Mouse (Mus musculus) lung, embryonic 14.5 days (tissue): ENCODE data around the gene Mamdc2. TPM values are rescaled to one million over a fixed set of nuclear protein-coding genes. Genes with fewer than 3 reads are reported as not detected.

Source experiments
- ATAC-seq: fragments of 200-750 bp; cut with Nextera tagmentation; 2 replicates; pipeline ENCODE4 v1.8.0; 2017; ENCODE audit warnings: mild to moderate bottlenecking, moderate TSS enrichment, moderate library complexity; ENCODE audit not compliant: insufficient read depth
- DNase-seq: peaks from one replicate; pipeline ENCODE4 v3.0.0-alpha.2; 2015
- H3K27ac ChIP-seq: fragments of 300-500 bp; sonication (generic); 2 replicates; pipeline ENCODE4 v1.5.1; 2014; ENCODE audit warnings: low read depth, mild to moderate bottlenecking, moderate library complexity
- H3K27me3 ChIP-seq: fragments of 300-500 bp; sonication (generic); 2 replicates; pipeline ENCODE4 v1.6.1; 2014; ENCODE audit warnings: low read length, control low read depth; ENCODE audit not compliant: insufficient read depth
- H3K36me3 ChIP-seq: fragments of 300-500 bp; sonication (generic); 2 replicates; pipeline ENCODE4 v1.6.1; 2014; ENCODE audit warnings: control low read depth; ENCODE audit not compliant: insufficient read depth
- H3K4me1 ChIP-seq: fragments of 300-500 bp; sonication (generic); 2 replicates; pipeline ENCODE4 v1.6.1; 2014; ENCODE audit warnings: antibody characterized with exemption, control low read depth; ENCODE audit not compliant: insufficient read depth
- H3K4me2 ChIP-seq: fragments of 300-500 bp; sonication (generic); 2 replicates; pipeline ENCODE4 v1.6.1; 2014; ENCODE audit warnings: mild to moderate bottlenecking
- H3K4me3 ChIP-seq: fragments of 300-500 bp; sonication (generic); 2 replicates; pipeline ENCODE4 v1.5.1; 2014; ENCODE audit warnings: low read depth, low read length
- H3K9ac ChIP-seq: fragments of 300-500 bp; sonication (generic); 2 replicates; pipeline ENCODE4 v1.6.1; 2014
- H3K9me3 ChIP-seq: fragments of 300-500 bp; sonication (generic); 2 replicates; pipeline ENCODE4 v1.6.1; 2016; ENCODE audit warnings: low read depth, low read length, control low read depth
- CTCF ChIP-seq: IDR thresholded peaks from 2 replicates; pipeline ENCODE4 v1.5.1; 2016; ENCODE audit warnings: antibody characterized with exemption, low read depth
- WGBS: fragments of 180-500 bp; shearing (Covaris S2); extraction: QIAGEN DNeasy Blood & Tissue Kit; methylation state at CpG from one replicate; pipeline ENCODE4 v1.1.7; 2014; 5-methylcytosine and 5-hydroxymethylcytosine counted together
- polyA plus RNA-seq: library from polyadenylated mRNA; unstranded; fragments of >200 nt; fragmentation: Nextera tagmentation; extraction: Ambion mirVana; gene quantifications from 2 replicates; pipeline ENCODE4 v1.2.1, GENCODE M21; 2014

The Mamdc2 gene
- polyA plus RNA-seq, 1 experiment from 2014 or later = 3.1 TPM

- no peak for TF ChIP-seq CTCF
- 53% methylated on average over 4 of the region's 4 CpGs for WGBS
- H3K9ac ChIP-seq = no peak overlapping the region
- H3K27me3 ChIP-seq = no peaks in the 10 kb centered on the region
- H3K27ac ChIP-seq = no peak overlapping the region
- 0 out of 2 replicates have a peak, but pooled peaks cover 3% of the 10 kb centered on the region for H3K4me1 ChIP-seq
- H3K4me2 ChIP-seq = no peak overlapping the region
- DNase-seq (no peak), ATAC-seq (no peak)
- no peaks in the 10 kb centered on the region for H3K9me3 ChIP-seq
- no peak overlapping the region for H3K4me3 ChIP-seq
- H3K36me3 ChIP-seq = no peaks in the 10 kb centered on the region
Measured at GRCm38 (mm10) chr19:23360536-23360935, 87.7 kb downstream of the Mamdc2 start.

- Histone ChIP-seq H3K4me1 (peaks cover 16% of the 10 kb centered on the region; the same call in 1 of the 2 replicates), H3K9me3 (no peaks in the 10 kb centered on the region), H3K27me3 (no peaks in the 10 kb centered on the region), H3K4me3 (no peak overlapping the region), H3K4me2 (no peak overlapping the region), H3K36me3 (no peaks in the 10 kb centered on the region), H3K9ac (no peak overlapping the region), H3K27ac (no peak overlapping the region)
- DNase-seq = no peak
- ATAC-seq = no peak
- WGBS = 90% methylated on average over 5 of the region's 5 CpGs
- no peak for TF ChIP-seq CTCF
Measured at GRCm38 (mm10) chr19:23357253-23357652, 91.0 kb downstream of the Mamdc2 start.

- Histone ChIP-seq H3K4me1 (peaks cover 13% of the 10 kb centered on the region; the same call in 1 of the 2 replicates), H3K9ac (no peak overlapping the region), H3K27ac (no peak overlapping the region), H3K4me3 (no peak overlapping the region), H3K27me3 (no peaks in the 10 kb centered on the region), H3K36me3 (no peaks in the 10 kb centered on the region), H3K9me3 (no peaks in the 10 kb centered on the region), H3K4me2 (no peak overlapping the region)
- 86% methylated on average over 6 of the region's 6 CpGs for WGBS
- TF ChIP-seq CTCF = no peak
- ATAC-seq = no peak
- no peak for DNase-seq
Measured at GRCm38 (mm10) chr19:23354738-23355137, 93.5 kb downstream of the Mamdc2 start.

GRCm38 (mm10) chr19:23353881-23354401 is 94.3 kb downstream of the Mamdc2 start:
- DNase-seq (peak; percentile 65), ATAC-seq (peak; percentile 78; the same call in 1 of the 2 replicates)
- no peak overlapping the region for H3K4me3 ChIP-seq
- no peak overlapping the region for H3K4me2 ChIP-seq
- H3K27ac ChIP-seq = peak overlapping the region; percentile 80
- WGBS = 26% methylated on average over 9 of the region's 9 CpGs
- no peaks in the 10 kb centered on the region for H3K9me3 ChIP-seq
- H3K27me3 ChIP-seq = no peaks in the 10 kb centered on the region
- H3K9ac ChIP-seq = no peak overlapping the region
- no peaks in the 10 kb centered on the region for H3K36me3 ChIP-seq
- peaks cover 13% of the 10 kb centered on the region; the same call in 1 of the 2 replicates for H3K4me1 ChIP-seq
- TF ChIP-seq CTCF = 0 out of 2 replicates have a peak, but pooled peaks have one; percentile 5

GRCm38 (mm10) chr19:23353161-23353560 is 95.1 kb downstream of the Mamdc2 start:
- H3K9me3 ChIP-seq = no peaks in the 10 kb centered on the region
- no peak overlapping the region for H3K4me2 ChIP-seq
- H3K9ac ChIP-seq = no peak overlapping the region
- DNase-seq (no peak), ATAC-seq (no peak; the same call in 1 of the 2 replicates)
- H3K36me3 ChIP-seq = no peaks in the 10 kb centered on the region
- H3K27me3 ChIP-seq = no peaks in the 10 kb centered on the region
- H3K4me3 ChIP-seq = no peak overlapping the region
- TF ChIP-seq CTCF = no peak
- 26% methylated on average over 8 of the region's 8 CpGs for WGBS
- H3K4me1 ChIP-seq = peaks cover 13% of the 10 kb centered on the region; the same call in 1 of the 2 replicates
- peak overlapping the region; percentile 80 for H3K27ac ChIP-seq

GRCm38 (mm10) chr19:23351808-23352491 is 96.3 kb downstream of the Mamdc2 start:
- H3K36me3 ChIP-seq = no peaks in the 10 kb centered on the region

GRCm38 (mm10) chr19:23349930-23350329 is 98.3 kb downstream of the Mamdc2 start:
- H3K36me3 ChIP-seq = no peaks in the 10 kb centered on the region
- WGBS = 59% methylated on average over 2 of the region's 2 CpGs
- no peaks in the 10 kb centered on the region for H3K9me3 ChIP-seq
- H3K27me3 ChIP-seq = no peaks in the 10 kb centered on the region
- H3K27ac ChIP-seq = no peak overlapping the region
- H3K4me3 ChIP-seq = no peak overlapping the region
- ATAC-seq = no peak
- no peak overlapping the region for H3K4me2 ChIP-seq
- TF ChIP-seq CTCF = no peak
- no peak overlapping the region for H3K9ac ChIP-seq
- no peak for DNase-seq
- H3K4me1 ChIP-seq = peaks cover 13% of the 10 kb centered on the region; the same call in 1 of the 2 replicates

More at GRCm38 (mm10) chr19:23351808-23352491, 96.3 kb downstream of the Mamdc2 start:
- H3K27me3 ChIP-seq = no peaks in the 10 kb centered on the region
- DNase-seq (peak; percentile 84), ATAC-seq (peak; percentile 86)
- WGBS = 52% methylated on average over 13 of the region's 13 CpGs
- H3K4me3 ChIP-seq = no peak overlapping the region
- peak overlapping the region; percentile 46; the same call in 1 of the 2 replicates for H3K27ac ChIP-seq
- no peaks in the 10 kb centered on the region for H3K9me3 ChIP-seq
- no peak overlapping the region for H3K4me2 ChIP-seq
- H3K4me1 ChIP-seq = peaks cover 13% of the 10 kb centered on the region; the same call in 1 of the 2 replicates
- TF ChIP-seq CTCF = no peak
- H3K9ac ChIP-seq = no peak overlapping the region
